Mouse (Mus musculus): Measurements from ENCODE around the gene Tcte2. TPM values are rescaled to one million over a fixed set of nuclear protein-coding genes. Genes with fewer than 3 reads are reported as not detected.

Tcte2 gene
- polyA plus RNA-seq, 1 experiment: 1.7 TPM

DNA sequence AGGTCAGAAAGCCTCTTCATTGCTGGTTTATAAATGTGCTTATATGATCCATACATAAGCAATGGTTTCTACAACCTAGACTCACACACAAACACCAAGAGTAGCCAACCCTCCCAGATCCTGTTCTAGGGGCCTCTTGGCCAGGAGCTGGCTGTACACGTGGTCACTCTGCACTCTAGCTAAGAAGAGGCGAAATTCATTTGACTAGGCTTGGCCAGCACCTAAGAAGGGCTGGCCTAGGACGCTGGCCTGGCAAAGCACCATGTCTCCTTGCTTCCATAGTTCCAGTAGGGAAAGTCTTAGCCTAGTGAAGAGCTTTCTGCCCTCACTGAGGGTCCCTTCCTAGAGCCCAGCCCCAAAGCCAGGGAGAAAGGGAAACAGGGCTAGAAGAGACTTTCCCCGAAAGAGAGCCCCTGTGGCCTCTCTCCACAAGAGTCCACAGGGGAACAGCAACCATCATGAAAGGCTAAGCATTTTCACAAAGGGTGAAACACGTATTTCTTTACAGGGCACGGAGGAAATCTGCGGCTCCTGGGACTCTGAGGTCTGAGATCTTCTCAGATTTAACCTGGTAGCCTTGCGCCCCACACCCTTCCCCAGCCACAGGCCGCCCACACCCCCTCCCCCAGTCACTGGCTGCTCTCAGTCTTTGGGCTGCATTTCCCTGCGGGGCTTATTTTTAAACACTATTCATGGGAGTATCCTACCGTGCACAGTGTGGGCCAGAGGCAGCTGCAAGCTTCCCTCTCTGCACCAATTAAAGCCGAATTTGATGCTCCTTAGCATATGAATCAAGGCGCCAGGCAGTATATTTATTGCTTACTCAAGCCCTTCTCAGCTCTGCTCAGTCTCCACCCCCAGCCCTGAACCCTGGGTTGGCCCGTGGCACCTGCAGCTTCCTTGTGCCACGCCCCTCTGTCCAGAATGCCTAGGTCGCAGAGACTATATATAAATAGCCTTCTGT is 93.3 kb downstream of the Tcte2 start:
- TF ChIP-seq POLR2A (IDR thresholded peaks at IDR 0.05; ENCODE audit: low read depth, low read length) (no peak), CTCF (IDR thresholded peaks at IDR 0.05; ENCODE audit: borderline replicate concordance, insufficient read depth, low read length) (no peak)
- Histone ChIP-seq H3K4me1 (ENCODE audit: control insufficient read depth, insufficient read depth, low read length) (peaks cover 10% of the 10 kb centered on the region; the same call in 1 of the 2 replicates), H3K27ac (ENCODE audit: insufficient read depth, low read length) (peak overlapping the region; percentile 83), H3K4me3 (ENCODE audit: insufficient read depth, low read length) (no peak overlapping the region)

DNA sequence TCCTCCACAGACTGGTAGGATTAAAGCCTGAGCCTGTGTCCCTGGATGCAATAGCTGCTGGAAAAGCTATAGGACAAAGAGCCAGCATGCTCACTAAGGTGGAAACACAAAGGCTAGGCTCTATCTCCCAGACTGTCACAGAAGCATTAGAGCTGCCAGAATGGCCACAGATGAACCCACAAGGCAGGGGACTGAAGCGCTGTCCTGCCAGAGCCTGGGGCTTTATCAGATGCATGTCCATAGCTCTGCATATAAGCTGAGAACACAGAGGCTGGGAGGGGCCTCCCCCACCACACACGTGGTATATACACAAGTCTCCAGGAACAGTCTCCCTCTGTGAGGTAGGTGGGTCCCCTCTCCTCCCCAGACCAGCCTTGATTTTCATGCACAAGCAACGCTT is 94.6 kb downstream of the Tcte2 start:
- TF ChIP-seq CTCF (IDR thresholded peaks at IDR 0.05; ENCODE audit: borderline replicate concordance, insufficient read depth, low read length): no peak
- TF ChIP-seq POLR2A (IDR thresholded peaks at IDR 0.05; ENCODE audit: low read depth, low read length): no peak
- Histone ChIP-seq H3K27ac (ENCODE audit: insufficient read depth, low read length) (no peak overlapping the region), H3K4me3 (ENCODE audit: insufficient read depth, low read length) (no peak overlapping the region), H3K4me1 (ENCODE audit: control insufficient read depth, insufficient read depth, low read length) (peaks cover 10% of the 10 kb centered on the region; the same call in 1 of the 2 replicates)

DNA sequence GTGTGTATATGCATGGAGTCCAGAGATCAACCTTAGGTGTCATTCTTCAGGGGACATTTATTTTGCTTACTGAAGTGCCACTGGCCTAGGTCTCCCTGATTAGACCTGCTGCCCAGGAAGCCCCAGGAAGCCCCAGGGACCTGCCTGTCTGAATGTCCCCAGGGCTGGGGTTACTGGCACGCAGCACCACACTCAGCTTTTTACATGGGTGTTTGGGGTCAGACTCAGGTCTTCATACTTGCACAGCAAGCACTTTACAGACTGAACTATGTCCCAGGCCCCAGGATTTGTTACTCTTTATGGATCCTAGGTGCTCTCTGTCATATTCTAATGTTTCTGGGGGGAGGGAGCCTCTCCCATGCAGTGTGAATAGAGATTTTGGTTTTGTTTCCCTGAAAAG is 95.9 kb downstream of the Tcte2 start:
- Histone ChIP-seq H3K4me1 (ENCODE audit: control insufficient read depth, insufficient read depth, low read length) (peaks cover 10% of the 10 kb centered on the region; the same call in 1 of the 2 replicates), H3K27ac (ENCODE audit: insufficient read depth, low read length) (no peak overlapping the region), H3K4me3 (ENCODE audit: insufficient read depth, low read length) (no peak overlapping the region)
- TF ChIP-seq POLR2A (IDR thresholded peaks at IDR 0.05; ENCODE audit: low read depth, low read length) (no peak), CTCF (IDR thresholded peaks at IDR 0.05; ENCODE audit: borderline replicate concordance, insufficient read depth, low read length) (no peak)

DNA sequence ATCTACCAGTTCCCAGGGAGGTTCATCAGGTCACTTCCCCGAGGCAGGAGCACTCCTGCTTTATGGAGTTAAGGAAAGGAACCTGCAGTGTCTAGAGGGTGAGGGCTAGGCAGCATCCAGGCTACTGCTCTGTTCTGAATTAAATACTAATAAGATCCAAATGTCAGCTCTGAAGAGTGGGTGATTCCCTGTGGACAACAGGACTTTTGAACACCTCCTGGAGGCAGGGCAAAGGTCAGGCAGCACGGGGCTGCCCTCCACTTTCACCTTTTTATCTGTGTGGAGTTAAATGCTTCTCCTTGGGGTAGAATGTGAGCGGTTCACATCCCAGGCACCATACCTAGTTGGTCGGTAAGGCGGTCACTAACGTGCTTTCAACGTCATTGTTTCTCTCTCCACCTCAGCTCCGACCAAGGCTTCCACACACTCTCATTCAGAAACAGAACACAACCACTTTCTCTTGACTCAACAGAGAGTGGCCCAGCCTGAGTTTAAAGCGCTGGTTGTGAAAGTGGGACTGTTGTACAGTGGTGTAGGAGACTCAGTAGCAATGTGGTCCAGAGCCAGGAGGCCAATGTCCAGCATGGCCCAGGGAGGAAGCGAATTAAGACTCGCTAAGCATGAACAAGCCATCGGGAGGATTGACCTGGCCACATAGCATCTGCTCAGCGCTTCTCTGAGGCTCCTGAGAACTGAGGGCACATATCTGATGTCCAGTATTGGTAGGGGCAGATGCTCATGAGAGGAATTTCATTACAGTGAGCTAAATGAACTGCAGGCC is 98.0 kb downstream of the Tcte2 start:
- Histone ChIP-seq H3K27ac (ENCODE audit: insufficient read depth, low read length) (no peak overlapping the region), H3K4me3 (ENCODE audit: insufficient read depth, low read length) (no peak overlapping the region), H3K4me1 (ENCODE audit: control insufficient read depth, insufficient read depth, low read length) (peaks cover 5% of the 10 kb centered on the region; the same call in 1 of the 2 replicates)
- no peak for TF ChIP-seq POLR2A (IDR thresholded peaks at IDR 0.05; ENCODE audit: low read depth, low read length)
- no peak for TF ChIP-seq CTCF (IDR thresholded peaks at IDR 0.05; ENCODE audit: borderline replicate concordance, insufficient read depth, low read length)

Other genes with a start within 250 kb of the Tcte2 start
- gene Afdn, start 1.3 kb downstream of the Tcte2 start, polyA plus RNA-seq (2011; ENCODE audit: insufficient read length, low read depth, missing spikeins): 45.8 and 51.7 TPM in 2 replicates
- gene Gm7168, start 186.5 kb upstream of the Tcte2 start, polyA plus RNA-seq (2011; ENCODE audit: insufficient read length, low read depth, missing spikeins): not detected in 2 replicates
- not detected in 2 replicates for gene Gm7356, start 241.9 kb upstream of the Tcte2 start, polyA plus RNA-seq (2011; ENCODE audit: insufficient read length, low read depth, missing spikeins)

Data from embryonic fibroblast, embryonic 13.5 days (primary cell).